Comparison of ENCODE assay signal across 12 mouse cellular contexts in genomic region chr10:105867312-105867711, GRCm38 (mm10). TPM values are rescaled to one million over a fixed set of nuclear protein-coding genes. Genes with fewer than 3 reads are reported as not detected.
DNase-seq lines count a peak whose midpoint lies in the region; ATAC-seq and TF ChIP-seq lines count a peak whose summit lies in the region.
"Had no signal": no experiment of that assay in that cellular context is flagged by ENCODE, and none has a peak within 500 bp of the region (broad histone marks: within the 10 kb centered on the region; RNA-seq: fewer than 3 reads in every experiment).

No protein-coding gene starts in this region.

- H3K9me3 ChIP-seq in hindbrain, embryonic 11.5 days (ENCODE audit: control insufficient read depth, low read length) = no peaks in the 10 kb centered on the region
- H3K9me3 ChIP-seq in hindbrain, embryonic 13.5 days = no peaks in the 10 kb centered on the region
- no peaks in the 10 kb centered on the region for H3K9me3 ChIP-seq in midbrain, postnatal 0 days (ENCODE audit: low read length)
- no peaks in the 10 kb centered on the region for H3K9me3 ChIP-seq in midbrain, embryonic 10.5 days (replicated peaks)
- H3K9me3 ChIP-seq: embryonic facial prominence, embryonic 13.5 days; neural tube, embryonic 12.5 days had no signal

- WGBS in hindbrain, embryonic 11.5 days = 57% methylated on average over 4 of the region's 4 CpGs
- WGBS in hindbrain, embryonic 13.5 days = 53% methylated on average over 4 of the region's 4 CpGs
- 43% methylated on average over 4 of the region's 4 CpGs for WGBS in midbrain, postnatal 0 days
- WGBS in midbrain, embryonic 10.5 days = 49% methylated on average over 4 of the region's 4 CpGs

- ATAC-seq in hindbrain, embryonic 11.5 days (ENCODE audit: low FRiP score) = no peak
- ATAC-seq in hindbrain, embryonic 13.5 days (ENCODE audit: low FRiP score) = no peak
- no peak for ATAC-seq in midbrain, postnatal 0 days (ENCODE audit: low FRiP score)

- no peak overlapping the region for H3K4me2 ChIP-seq in hindbrain, embryonic 11.5 days (replicated peaks; ENCODE audit: low read depth, low read length)
- no peak overlapping the region for H3K4me2 ChIP-seq in hindbrain, embryonic 13.5 days
- no peak overlapping the region for H3K4me2 ChIP-seq in midbrain, postnatal 0 days (ENCODE audit: low read depth, low read length, poor library complexity, severe bottlenecking)
- H3K4me2 ChIP-seq: embryonic facial prominence, embryonic 13.5 days; neural tube, embryonic 12.5 days had no signal

- no peaks in the 10 kb centered on the region for H3K27me3 ChIP-seq in hindbrain, embryonic 11.5 days (ENCODE audit: control insufficient read depth, insufficient read depth, low read length)
- no peaks in the 10 kb centered on the region for H3K27me3 ChIP-seq in hindbrain, embryonic 13.5 days
- no peaks in the 10 kb centered on the region for H3K27me3 ChIP-seq in midbrain, postnatal 0 days (ENCODE audit: insufficient read depth, low read length)
- no peaks in the 10 kb centered on the region for H3K27me3 ChIP-seq in midbrain, embryonic 10.5 days (ENCODE audit: low read depth, poor library complexity, severe bottlenecking)
- H3K27me3 ChIP-seq: embryonic facial prominence, embryonic 13.5 days; neural tube, embryonic 12.5 days had no signal

- TF ChIP-seq CTCF in midbrain, postnatal 0 days (IDR thresholded peaks at IDR 0.05) = peak; percentile 79

- no peak overlapping the region for H3K9ac ChIP-seq in hindbrain, embryonic 11.5 days (ENCODE audit: low read depth, low read length)
- H3K9ac ChIP-seq in hindbrain, embryonic 13.5 days = no peak overlapping the region
- no peak overlapping the region for H3K9ac ChIP-seq in midbrain, postnatal 0 days (replicated peaks; ENCODE audit: low read length, poor library complexity, severe bottlenecking)
- H3K9ac ChIP-seq: embryonic facial prominence, embryonic 13.5 days; liver, embryonic 14.5 days; neural tube, embryonic 12.5 days had no signal

- H3K36me3 ChIP-seq in hindbrain, embryonic 11.5 days (ENCODE audit: control insufficient read depth, insufficient read depth, low read length) = no peaks in the 10 kb centered on the region
- H3K36me3 ChIP-seq in hindbrain, embryonic 13.5 days = no peaks in the 10 kb centered on the region
- H3K36me3 ChIP-seq in midbrain, postnatal 0 days (ENCODE audit: insufficient read depth, low read length) = no peaks in the 10 kb centered on the region
- H3K36me3 ChIP-seq in midbrain, embryonic 10.5 days = no peaks in the 10 kb centered on the region
- H3K36me3 ChIP-seq: embryonic facial prominence, embryonic 13.5 days; neural tube, embryonic 12.5 days had no signal

- DNase-seq in hindbrain, embryonic 11.5 days (ENCODE audit: low spot score) = peak; percentile 40
- peak; percentile 51 for DNase-seq in midbrain, postnatal 0 days (ENCODE audit: low spot score)
- no peak for DNase-seq in midbrain, embryonic 10.5 days (ENCODE audit: low spot score)
- DNase-seq in brain, adult 2 months (ENCODE audit: low read depth, low spot score) = peak; percentile 44
- no peak for DNase-seq in urinary bladder, adult 18-20 months (ENCODE audit: low spot score in 2 of 2)
- no peak for DNase-seq in kidney, postnatal 4 days
- DNase-seq in spleen, postnatal 10 days (ENCODE audit: low spot score in 2 of 2) = no peak
- DNase-seq: kidney, adult 9 months had no signal

- no peak overlapping the region for H3K4me3 ChIP-seq in hindbrain, embryonic 11.5 days (ENCODE audit: low read depth, low read length)
- no peak overlapping the region for H3K4me3 ChIP-seq in hindbrain, embryonic 13.5 days
- H3K4me3 ChIP-seq in midbrain, postnatal 0 days (ENCODE audit: low read depth, low read length) = no peak overlapping the region
- no peak overlapping the region for H3K4me3 ChIP-seq in midbrain, embryonic 10.5 days
- H3K4me3 ChIP-seq: embryonic facial prominence, embryonic 13.5 days; neural tube, embryonic 12.5 days had no signal

- H3K4me1 ChIP-seq in hindbrain, embryonic 11.5 days (replicated peaks; ENCODE audit: control insufficient read depth, insufficient read depth, low read length) = no peaks in the 10 kb centered on the region
- no peaks in the 10 kb centered on the region for H3K4me1 ChIP-seq in hindbrain, embryonic 13.5 days (replicated peaks)
- H3K4me1 ChIP-seq in midbrain, postnatal 0 days (ENCODE audit: insufficient read depth, low read length) = no peaks in the 10 kb centered on the region
- no peaks in the 10 kb centered on the region for H3K4me1 ChIP-seq in midbrain, embryonic 10.5 days
- H3K4me1 ChIP-seq: embryonic facial prominence, embryonic 13.5 days; neural tube, embryonic 12.5 days had no signal

- H3K27ac ChIP-seq in hindbrain, embryonic 11.5 days (ENCODE audit: low read depth, low read length) = no peak overlapping the region
- no peak overlapping the region for H3K27ac ChIP-seq in hindbrain, embryonic 13.5 days
- no peak overlapping the region for H3K27ac ChIP-seq in midbrain, postnatal 0 days (ENCODE audit: low read depth, low read length)
- no peak overlapping the region for H3K27ac ChIP-seq in midbrain, embryonic 10.5 days (replicated peaks)
- H3K27ac ChIP-seq: embryonic facial prominence, embryonic 13.5 days; liver, embryonic 14.5 days; neural tube, embryonic 12.5 days had no signal

RNA-seq across cellular contexts. Expression of gene Mettl25, which starts 26.1 kb away (rescaled TPM):
- polyA plus RNA-seq in hindbrain, embryonic 11.5 days (2014; fragmentation: Nextera tagmentation; extraction: Ambion mirVana) = 13.7 and 19.1 TPM in 2 replicates
- 14.4 and 14.5 TPM in 2 replicates for polyA plus RNA-seq in hindbrain, embryonic 13.5 days (2015; fragmentation: Nextera tagmentation; extraction: Ambion mirVana)
- 20.1 and 29.7 TPM in 2 replicates for total RNA-seq in midbrain, postnatal 0 days (2014; rRNA removed)
- 17.2 and 17.7 TPM in 2 replicates for polyA plus RNA-seq in midbrain, postnatal 0 days (2015; fragmentation: Nextera tagmentation; extraction: Ambion mirVana)
- polyA plus RNA-seq in midbrain, embryonic 10.5 days (2016; fragmentation: Nextera tagmentation; extraction: Ambion mirVana) = 12.1 and 13.9 TPM in 2 replicates

RNA-seq across cellular contexts. Expression of gene Ccdc59, which starts 26.4 kb away (rescaled TPM):
- 54.4 and 55.7 TPM in 2 replicates for polyA plus RNA-seq in hindbrain, embryonic 11.5 days (2014; fragmentation: Nextera tagmentation; extraction: Ambion mirVana)
- 48.1 and 50.2 TPM in 2 replicates for polyA plus RNA-seq in hindbrain, embryonic 13.5 days (2015; fragmentation: Nextera tagmentation; extraction: Ambion mirVana)
- 13.0 and 19.0 TPM in 2 replicates for total RNA-seq in midbrain, postnatal 0 days (2014; rRNA removed)
- 41.0 and 46.4 TPM in 2 replicates for polyA plus RNA-seq in midbrain, postnatal 0 days (2015; fragmentation: Nextera tagmentation; extraction: Ambion mirVana)
- polyA plus RNA-seq in midbrain, embryonic 10.5 days (2016; fragmentation: Nextera tagmentation; extraction: Ambion mirVana) = 50.5 and 53.4 TPM in 2 replicates

Comparison
In these comparisons a context has a peak if more than half of its experiments do, and no peak if none do; other contexts are left out.
1. DNase-seq: peak in hindbrain, embryonic 11.5 days (single experiment), midbrain, postnatal 0 days (single experiment) and brain, adult 2 months (single experiment); none in midbrain, embryonic 10.5 days (single experiment), urinary bladder, adult 18-20 months (0 of 2), kidney, postnatal 4 days (0 of 2) and spleen, postnatal 10 days (0 of 2).